Mouse (Mus musculus) olfactory bulb, adult 2 months (tissue): Measurements from ENCODE around the gene Gm7138.

Source experiments
- CTCF ChIP-seq: fragments of 200-500 bp; IDR thresholded peaks from 2 replicates; pipeline ENCODE4 v1.5.1; 2012; ENCODE audit warnings: low read depth, mild to moderate bottlenecking, low read length, moderate library complexity; ENCODE audit not compliant: insufficient read depth
- POLR2A ChIP-seq: fragments of 200-500 bp; IDR thresholded peaks from 2 replicates; pipeline ENCODE4 v1.6.1; 2012; ENCODE audit warnings: mild to moderate bottlenecking, low read depth, low read length, moderate library complexity; ENCODE audit not compliant: insufficient read depth

DNA sequence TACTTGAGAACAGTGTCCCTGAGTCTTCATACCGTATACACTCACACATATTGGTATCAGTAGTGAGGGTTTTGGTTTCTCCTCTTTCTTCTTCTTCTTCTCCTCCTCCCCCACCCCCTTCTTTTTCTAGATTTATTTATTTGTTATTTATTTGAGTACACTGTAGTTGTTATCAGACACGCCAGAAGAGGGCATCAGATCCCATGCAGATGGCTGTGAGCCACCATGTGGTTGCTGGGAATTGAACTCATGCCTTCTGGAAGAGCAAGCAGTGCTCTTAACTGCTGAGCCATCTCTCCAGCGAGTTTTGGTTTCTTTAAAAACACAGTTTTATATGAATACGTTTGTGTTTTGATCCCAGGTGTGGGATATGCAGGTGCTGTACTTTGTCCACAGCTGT, 48.5 kb downstream of the Gm7138 start:
- TF ChIP-seq CTCF (no peak), POLR2A (no peak)
